Mouse (Mus musculus) urinary bladder, postnatal 14 days (tissue): Measurements from ENCODE around the gene Qrfp.
A peak's percentile ranks its signal among the peaks of the same experiment; 100 is the strongest.

Experiments
- DNase-seq: peaks from one replicate; pipeline ENCODE4 v3.0.0; 2021; ENCODE audit warnings: low spot score

The Qrfp gene

GRCm38 (mm10) chr2:31814699-31815098 is 4.3 kb upstream of the Qrfp start:
- no peak for DNase-seq

- no peak for DNase-seq
Observed at GRCm38 (mm10) chr2:31813641-31814040, 3.3 kb upstream of the Qrfp start.

- DNase-seq, result no peak
Observed at GRCm38 (mm10) chr2:31811086-31811958, 942 bp upstream of the Qrfp start.

- DNase-seq, result no peak
Observed at GRCm38 (mm10) chr2:31809358-31809740, 1.0 kb downstream of the Qrfp start.

DNA sequence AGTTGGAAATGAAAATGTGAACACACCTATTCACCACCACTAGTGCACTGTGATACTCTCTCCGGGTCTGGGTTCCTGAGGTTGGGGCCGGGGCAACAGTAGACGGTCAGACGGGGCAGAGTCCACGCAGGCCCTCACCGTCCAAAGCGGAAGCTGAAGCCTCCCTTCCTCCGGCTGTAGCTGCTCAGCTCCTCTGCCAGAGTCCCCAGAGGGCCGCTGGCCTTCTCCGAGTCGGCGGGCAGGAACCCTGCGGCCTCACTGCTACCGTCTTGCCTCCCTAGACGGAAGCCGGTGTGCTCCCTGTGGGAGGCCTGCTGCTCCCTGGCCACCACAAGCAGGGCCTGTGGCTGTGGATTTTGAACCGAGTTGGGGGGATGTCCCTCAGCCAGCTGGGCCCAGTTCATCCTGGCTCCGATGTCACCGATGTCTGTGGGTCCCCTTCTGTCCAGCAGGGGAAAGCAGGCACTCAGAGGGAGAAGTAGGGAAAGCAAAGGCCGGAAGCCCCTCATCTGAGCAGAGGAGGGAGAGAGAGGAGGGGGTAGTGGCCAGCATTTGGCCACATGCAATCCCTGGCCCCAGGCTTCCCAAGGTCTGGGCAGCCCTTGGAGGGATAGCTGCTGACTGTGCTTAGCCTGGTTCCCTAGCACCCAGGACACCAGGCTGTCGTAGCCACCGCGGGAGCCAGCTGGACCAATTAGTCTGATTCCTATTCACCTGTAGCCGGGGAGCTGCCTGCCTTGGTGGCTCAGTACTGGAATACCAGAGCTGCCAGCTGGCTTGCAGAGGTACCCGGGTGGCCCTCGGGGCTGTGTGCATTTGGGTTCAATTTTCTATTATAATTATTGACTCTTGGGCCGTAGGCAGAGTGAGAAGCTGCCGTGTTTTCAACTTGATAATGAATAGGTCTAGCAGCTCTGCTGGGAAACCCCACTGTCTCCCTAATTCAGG is 1.7 kb downstream of the Qrfp start:
- no peak for DNase-seq

- DNase-seq, result no peak
Observed at GRCm38 (mm10) chr2:31806639-31807382, 3.6 kb downstream of the Qrfp start.

GRCm38 (mm10) chr2:31803480-31803879 is 6.9 kb downstream of the Qrfp start:
- DNase-seq, result peak; percentile 60

DNA sequence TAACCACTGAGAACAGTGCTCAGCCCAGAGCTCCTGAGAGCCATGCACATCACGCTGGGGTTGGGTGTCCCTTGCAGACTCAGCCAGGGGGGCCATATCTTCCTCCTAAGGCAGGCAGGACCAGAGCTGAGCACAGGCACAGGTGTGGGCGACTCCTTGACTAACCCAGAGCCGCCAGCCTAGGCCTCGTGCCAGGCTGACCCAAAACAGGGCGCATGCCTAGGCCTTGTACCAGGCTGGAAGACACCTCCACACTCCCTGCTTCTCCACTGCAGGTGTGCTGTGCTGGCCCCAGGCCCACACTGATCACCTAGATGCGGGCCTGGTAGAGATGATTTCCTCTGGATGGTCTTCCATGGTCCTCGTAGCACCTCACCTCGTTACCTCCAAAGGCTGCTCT is 7.6 kb downstream of the Qrfp start:
- no peak for DNase-seq

DNA sequence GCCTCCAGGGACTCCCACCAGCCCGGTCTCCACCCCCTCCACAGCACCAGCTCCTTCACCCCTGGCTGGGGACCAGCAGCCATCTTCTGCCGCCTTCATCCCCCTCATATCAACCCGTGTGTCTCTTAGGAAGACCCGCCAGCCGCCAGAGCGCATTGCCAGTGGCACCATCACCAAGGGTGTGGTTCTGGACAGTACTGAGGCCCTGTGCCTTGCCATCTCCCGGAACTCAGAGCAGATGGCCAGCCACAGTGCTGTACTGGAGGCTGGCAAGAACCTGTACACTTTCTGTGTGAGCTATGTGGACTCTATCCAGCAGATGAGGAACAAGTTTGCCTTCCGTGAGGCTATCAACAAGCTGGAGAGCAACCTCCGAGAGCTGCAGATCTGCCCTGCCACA is 9.0 kb downstream of the Qrfp start:
- no peak for DNase-seq

- DNase-seq, result no peak
Observed at GRCm38 (mm10) chr2:31796943-31797342, 13.4 kb downstream of the Qrfp start.

- no peak for DNase-seq
Observed at GRCm38 (mm10) chr2:31792611-31793010, 17.8 kb downstream of the Qrfp start.

DNA sequence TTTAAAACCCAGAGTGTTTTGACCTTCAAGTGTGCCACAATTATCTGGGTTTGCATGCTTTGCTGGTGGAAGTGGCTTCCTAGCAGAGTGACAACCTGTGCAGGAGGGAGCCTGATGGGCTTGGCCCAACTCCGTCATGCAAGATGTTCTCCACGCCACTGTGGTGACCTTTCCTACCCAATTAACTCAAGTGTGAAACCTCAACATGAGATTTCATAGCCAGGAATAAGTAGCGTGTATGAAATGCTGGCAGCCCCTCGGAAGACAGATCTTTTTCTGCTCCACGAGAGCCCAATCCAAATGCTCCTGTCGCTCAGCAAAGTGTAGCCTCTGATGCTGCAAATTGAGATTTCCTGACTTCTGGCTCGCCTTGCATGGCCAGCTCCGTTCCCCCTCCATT is 19.1 kb downstream of the Qrfp start:
- no peak for DNase-seq

- no peak for DNase-seq
Observed at GRCm38 (mm10) chr2:31790728-31791251, 19.6 kb downstream of the Qrfp start.

DNA sequence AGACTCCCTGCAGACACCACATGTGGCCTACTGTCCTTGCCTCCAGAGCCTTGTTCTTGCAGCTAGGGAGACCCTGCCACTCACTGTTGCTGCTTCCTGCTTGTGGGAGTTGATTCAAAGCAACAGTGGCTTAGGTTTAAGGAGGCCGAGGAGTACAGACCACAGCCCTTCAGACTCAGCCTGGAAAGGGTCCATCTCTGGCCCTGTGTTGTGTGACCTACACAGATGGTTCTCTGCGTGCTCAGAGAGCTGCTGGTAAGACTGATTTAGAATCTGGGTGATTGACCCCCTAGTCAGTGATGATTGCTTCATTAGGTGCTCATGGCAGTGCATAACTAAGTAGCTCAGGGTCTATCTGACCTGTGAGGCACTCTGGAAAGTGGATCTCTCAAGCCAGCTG is 21.2 kb downstream of the Qrfp start:
- no peak for DNase-seq

DNA sequence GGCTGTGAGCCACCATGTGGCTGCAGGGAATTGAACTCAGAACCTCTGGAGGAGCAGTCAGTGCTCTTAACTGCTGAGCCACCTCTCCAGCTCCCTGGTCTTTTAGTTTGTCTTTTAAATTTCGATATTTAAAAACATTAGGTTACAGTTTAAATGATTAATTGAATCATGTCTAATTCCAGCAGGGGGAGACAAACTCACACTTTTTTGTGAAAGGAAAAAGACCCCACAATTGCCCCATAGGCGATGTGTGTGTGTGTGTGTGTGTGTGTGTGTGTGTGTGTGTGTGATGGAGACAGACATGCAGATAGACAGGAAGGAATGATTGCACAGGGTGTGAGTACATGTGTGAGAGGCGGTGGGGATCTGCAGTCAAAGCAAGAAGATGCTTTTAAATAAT is 22.2 kb downstream of the Qrfp start:
- no peak for DNase-seq

- DNase-seq, result peak; percentile 81
Observed at GRCm38 (mm10) chr2:31787029-31787428, 23.4 kb downstream of the Qrfp start.

GRCm38 (mm10) chr2:31785074-31785473 is 25.3 kb downstream of the Qrfp start:
- peak; percentile 83 for DNase-seq

DNA sequence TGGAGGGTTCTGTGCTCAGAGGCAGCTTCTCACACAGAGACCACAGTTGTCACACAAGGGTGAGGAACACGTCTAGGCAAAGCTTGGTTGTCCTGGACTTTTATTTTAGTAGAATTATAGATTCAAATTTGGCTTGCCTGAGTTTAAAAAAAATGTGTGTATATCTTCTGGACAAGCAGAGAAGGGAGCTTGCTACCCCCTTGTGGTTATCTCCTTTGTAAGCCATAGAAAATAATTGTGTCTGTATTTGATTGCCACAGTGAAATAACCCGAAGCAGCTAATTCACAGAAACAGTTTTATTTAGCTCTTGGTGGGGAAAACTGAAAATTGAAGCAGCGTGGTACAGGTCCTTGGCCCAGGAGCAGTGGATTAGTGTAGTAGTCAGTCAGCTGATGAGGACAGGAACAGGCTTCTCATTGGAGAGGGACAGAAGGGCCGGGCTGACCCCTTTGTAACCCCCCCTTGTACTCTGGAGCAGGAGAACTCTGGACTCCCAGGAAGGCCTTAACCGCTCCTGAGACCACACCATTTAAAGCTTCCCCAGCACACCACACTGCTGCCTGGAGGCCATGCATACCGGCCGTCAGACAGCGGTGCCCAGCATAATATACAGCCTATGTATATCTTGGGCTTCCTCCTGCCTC is 27.3 kb downstream of the Qrfp start:
- no peak for DNase-seq

DNA sequence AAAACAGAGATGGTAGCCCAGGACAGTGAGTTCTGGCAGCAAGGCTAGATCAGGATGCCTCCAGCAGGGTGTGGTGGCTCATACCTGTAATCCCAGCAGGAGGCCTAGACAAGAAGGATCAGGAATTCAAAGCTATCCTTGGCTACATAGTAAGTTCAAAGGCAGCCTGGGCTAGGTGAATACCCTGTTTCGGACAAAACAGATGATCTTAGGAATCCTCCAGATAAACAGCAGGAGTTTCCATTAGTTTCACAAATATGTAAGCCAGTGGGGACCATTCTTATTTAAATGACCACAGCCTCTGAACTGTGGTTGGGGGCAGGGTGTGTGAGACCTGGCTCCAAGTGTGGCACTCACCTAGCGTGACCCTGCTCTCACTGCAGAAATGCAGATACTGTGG is 31.1 kb downstream of the Qrfp start:
- no peak for DNase-seq

DNA sequence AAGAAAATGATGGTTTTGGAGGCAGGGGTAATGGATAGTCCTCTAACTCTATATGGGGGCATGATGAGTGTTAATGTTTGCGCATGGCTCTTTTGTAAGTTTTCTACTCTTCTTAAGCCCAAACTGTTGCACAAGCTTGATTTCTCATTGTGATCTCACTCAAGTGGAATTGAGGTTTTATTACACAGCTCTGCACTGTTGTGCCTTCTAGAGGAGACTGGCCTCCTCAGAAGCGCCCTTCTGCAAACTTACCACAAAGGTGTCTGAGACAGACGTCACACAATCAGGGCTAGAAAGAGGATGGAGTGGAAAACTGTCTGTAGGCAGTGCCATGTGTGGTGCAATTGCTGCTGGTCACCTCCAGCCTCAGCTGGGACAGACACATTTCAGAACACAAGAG is 33.9 kb downstream of the Qrfp start:
- no peak for DNase-seq

DNA sequence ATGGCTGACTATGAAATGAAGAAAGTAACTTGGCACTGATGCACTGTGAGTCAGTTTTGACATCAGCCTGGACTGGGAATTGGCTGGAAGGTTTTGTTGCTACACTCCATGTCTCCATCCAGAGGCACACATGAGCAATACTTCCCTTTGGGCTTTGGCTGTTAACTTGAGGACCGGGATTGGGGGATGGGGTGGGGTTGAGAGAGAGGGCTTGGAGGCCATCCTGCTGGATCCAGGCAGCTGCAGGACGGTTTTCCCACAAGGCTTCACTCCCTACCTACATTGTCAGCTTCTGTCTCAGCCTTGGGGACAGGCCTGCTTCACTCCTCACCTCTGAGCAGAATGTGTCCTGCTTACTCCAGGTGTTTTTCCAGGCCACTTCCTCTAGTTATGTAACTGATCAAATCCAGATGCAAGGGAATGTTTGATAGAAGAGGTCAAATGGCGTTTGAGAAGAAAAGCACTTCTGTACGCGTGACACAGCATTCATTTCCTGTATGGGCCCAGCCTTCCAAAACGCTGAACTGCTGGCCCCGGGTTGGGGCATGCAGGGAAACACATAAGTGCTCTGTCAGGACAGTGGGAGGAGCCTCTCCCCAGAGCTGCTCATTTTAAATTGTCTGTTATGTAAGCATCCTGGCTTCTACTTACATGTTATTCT is 39.5 kb downstream of the Qrfp start:
- peak; percentile 69 for DNase-seq
